In the genomic region with DNA sequence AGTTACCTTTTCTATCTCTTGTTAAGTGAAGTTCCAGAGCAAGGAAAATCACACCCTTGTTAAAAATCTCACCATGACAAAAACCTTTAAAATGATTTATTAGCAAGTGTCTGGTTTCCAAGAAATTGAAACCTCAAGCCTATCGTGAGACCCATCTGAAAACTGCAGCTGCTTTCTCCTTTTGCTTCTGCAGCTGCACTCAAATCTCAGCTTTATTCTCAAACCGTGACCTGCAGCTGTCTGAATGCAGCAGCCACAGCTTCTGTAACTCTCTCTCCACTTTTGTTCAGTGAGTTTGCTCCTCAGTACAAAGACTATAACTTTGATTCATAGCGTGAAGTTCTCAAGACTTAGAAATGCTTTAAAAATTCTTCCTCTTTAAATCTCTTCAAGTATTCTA, we compare ENCODE assay signal across 15 mouse cellular contexts.
DNase-seq lines count a peak whose midpoint lies in the region; ATAC-seq lines count a peak whose summit lies in the region.
"Had no signal": no experiment of that assay in that cellular context is flagged by ENCODE, and none has a peak within 500 bp of the region (broad histone marks: within the 10 kb centered on the region; RNA-seq: fewer than 3 reads in every experiment).

No protein-coding gene starts in this region.

- ATAC-seq in hindbrain, embryonic 14.5 days (ENCODE audit: low FRiP score): no peak
- no peak for ATAC-seq in hindbrain, embryonic 13.5 days (ENCODE audit: low FRiP score)
- ATAC-seq in midbrain, embryonic 14.5 days (ENCODE audit: low FRiP score, low TSS enrichment): no peak
- ATAC-seq in embryonic facial prominence, embryonic 14.5 days (ENCODE audit: low read depth): peak; percentile 68; the same call in 1 of the 2 replicates
- peak; percentile 41; the same call in 1 of the 2 replicates for ATAC-seq in neural tube, embryonic 14.5 days (ENCODE audit: low read depth)

- WGBS in hindbrain, embryonic 14.5 days: 33% methylated on average over 3 of the region's 3 CpGs
- 36% methylated on average over 3 of the region's 3 CpGs for WGBS in hindbrain, embryonic 13.5 days
- 17% methylated on average over 3 of the region's 3 CpGs for WGBS in midbrain, embryonic 14.5 days
- 59% methylated on average over 3 of the region's 3 CpGs for WGBS in midbrain, embryonic 10.5 days
- 41% methylated on average over 3 of the region's 3 CpGs for WGBS in embryonic facial prominence, embryonic 14.5 days
- 22% methylated on average over 3 of the region's 3 CpGs for WGBS in neural tube, embryonic 14.5 days

- H3K4me1 ChIP-seq in hindbrain, embryonic 14.5 days (replicated peaks; ENCODE audit: control insufficient read depth, insufficient read depth, low read length): no peaks in the 10 kb centered on the region
- no peaks in the 10 kb centered on the region for H3K4me1 ChIP-seq in hindbrain, embryonic 13.5 days (replicated peaks)
- no peaks in the 10 kb centered on the region for H3K4me1 ChIP-seq in midbrain, embryonic 14.5 days (ENCODE audit: control insufficient read depth, insufficient read depth, low read length)
- H3K4me1 ChIP-seq in midbrain, embryonic 10.5 days: no peaks in the 10 kb centered on the region
- H3K4me1 ChIP-seq in embryonic facial prominence, embryonic 14.5 days (ENCODE audit: control insufficient read depth, insufficient read depth, low read length): no peaks in the 10 kb centered on the region
- H3K4me1 ChIP-seq in neural tube, embryonic 14.5 days (ENCODE audit: control insufficient read depth, insufficient read depth, low read length): no peaks in the 10 kb centered on the region
- H3K4me1 ChIP-seq: heart, embryonic 13.5 days; stomach, embryonic 15.5 days had no signal

- no peak overlapping the region for H3K4me3 ChIP-seq in hindbrain, embryonic 14.5 days (replicated peaks; ENCODE audit: low read length)
- H3K4me3 ChIP-seq in hindbrain, embryonic 13.5 days: no peak overlapping the region
- H3K4me3 ChIP-seq in midbrain, embryonic 14.5 days (replicated peaks; ENCODE audit: low read depth, low read length): no peak overlapping the region
- H3K4me3 ChIP-seq in midbrain, embryonic 10.5 days: no peak overlapping the region
- H3K4me3 ChIP-seq in embryonic facial prominence, embryonic 14.5 days (ENCODE audit: low read depth, low read length): no peak overlapping the region
- no peak overlapping the region for H3K4me3 ChIP-seq in neural tube, embryonic 14.5 days (ENCODE audit: low read depth, low read length)
- H3K4me3 ChIP-seq: heart, embryonic 13.5 days; stomach, embryonic 15.5 days had no signal

- H3K9ac ChIP-seq in hindbrain, embryonic 14.5 days: no peak overlapping the region
- no peak overlapping the region for H3K9ac ChIP-seq in hindbrain, embryonic 13.5 days
- H3K9ac ChIP-seq in midbrain, embryonic 14.5 days (replicated peaks; ENCODE audit: low read length): no peak overlapping the region
- H3K9ac ChIP-seq in embryonic facial prominence, embryonic 14.5 days (ENCODE audit: low read depth, low read length): no peak overlapping the region
- H3K9ac ChIP-seq in neural tube, embryonic 14.5 days (replicated peaks; ENCODE audit: low read depth, low read length): no peak overlapping the region
- H3K9ac ChIP-seq: heart, embryonic 13.5 days; liver, embryonic 14.5 days; stomach, embryonic 15.5 days had no signal

- H3K27me3 ChIP-seq in hindbrain, embryonic 14.5 days (ENCODE audit: control insufficient read depth, insufficient read depth, low read length): no peaks in the 10 kb centered on the region
- no peaks in the 10 kb centered on the region for H3K27me3 ChIP-seq in hindbrain, embryonic 13.5 days
- H3K27me3 ChIP-seq in midbrain, embryonic 14.5 days (ENCODE audit: control insufficient read depth, insufficient read depth, low read length): no peaks in the 10 kb centered on the region
- H3K27me3 ChIP-seq in midbrain, embryonic 10.5 days (ENCODE audit: low read depth, poor library complexity, severe bottlenecking): no peaks in the 10 kb centered on the region
- H3K27me3 ChIP-seq in embryonic facial prominence, embryonic 14.5 days (replicated peaks; ENCODE audit: control insufficient read depth, insufficient read depth, low read length): no peaks in the 10 kb centered on the region
- no peaks in the 10 kb centered on the region for H3K27me3 ChIP-seq in neural tube, embryonic 14.5 days (ENCODE audit: control insufficient read depth, insufficient read depth, low read length)
- H3K27me3 ChIP-seq: heart, embryonic 13.5 days; stomach, embryonic 15.5 days had no signal

- peak; percentile 20 for DNase-seq in hindbrain, embryonic 14.5 days (ENCODE audit: low spot score)
- DNase-seq in midbrain, embryonic 14.5 days: peak; percentile 35
- DNase-seq in midbrain, embryonic 10.5 days (ENCODE audit: low spot score): no peak
- peak; percentile 85 for DNase-seq in embryonic facial prominence, embryonic 14.5 days (ENCODE audit: low spot score)
- no peak for DNase-seq in cerebellum, postnatal 10 days
- DNase-seq: adrenal gland, postnatal 25 days; cerebellum, adult 8-10 months; heart, postnatal 36 days; kidney, adult 9 months; left cerebral cortex, postnatal 4 days had no signal

- no peaks in the 10 kb centered on the region for H3K9me3 ChIP-seq in hindbrain, embryonic 14.5 days (ENCODE audit: control insufficient read depth, low read length)
- H3K9me3 ChIP-seq in hindbrain, embryonic 13.5 days: no peaks in the 10 kb centered on the region
- no peaks in the 10 kb centered on the region for H3K9me3 ChIP-seq in midbrain, embryonic 14.5 days (ENCODE audit: control insufficient read depth, low read length)
- no peaks in the 10 kb centered on the region for H3K9me3 ChIP-seq in midbrain, embryonic 10.5 days (replicated peaks)
- no peaks in the 10 kb centered on the region for H3K9me3 ChIP-seq in embryonic facial prominence, embryonic 14.5 days (ENCODE audit: control insufficient read depth, low read length)
- no peaks in the 10 kb centered on the region for H3K9me3 ChIP-seq in neural tube, embryonic 14.5 days (ENCODE audit: control insufficient read depth, low read length)
- H3K9me3 ChIP-seq: heart, embryonic 13.5 days; stomach, embryonic 15.5 days had no signal

- no peak overlapping the region for H3K27ac ChIP-seq in hindbrain, embryonic 14.5 days
- H3K27ac ChIP-seq in hindbrain, embryonic 13.5 days: no peak overlapping the region
- H3K27ac ChIP-seq in midbrain, embryonic 14.5 days (replicated peaks; ENCODE audit: low read depth, low read length): no peak overlapping the region
- H3K27ac ChIP-seq in midbrain, embryonic 10.5 days (replicated peaks): no peak overlapping the region
- no peak overlapping the region for H3K27ac ChIP-seq in embryonic facial prominence, embryonic 14.5 days (replicated peaks; ENCODE audit: low read depth, low read length)
- H3K27ac ChIP-seq in neural tube, embryonic 14.5 days (ENCODE audit: low read depth, low read length): no peak overlapping the region
- H3K27ac ChIP-seq: heart, embryonic 13.5 days; liver, embryonic 14.5 days; stomach, embryonic 15.5 days had no signal

- H3K36me3 ChIP-seq in hindbrain, embryonic 14.5 days (replicated peaks; ENCODE audit: control insufficient read depth, insufficient read depth): no peaks in the 10 kb centered on the region
- H3K36me3 ChIP-seq in hindbrain, embryonic 13.5 days: no peaks in the 10 kb centered on the region
- H3K36me3 ChIP-seq in midbrain, embryonic 14.5 days (ENCODE audit: control insufficient read depth, insufficient read depth, low read length): no peaks in the 10 kb centered on the region
- H3K36me3 ChIP-seq in midbrain, embryonic 10.5 days: no peaks in the 10 kb centered on the region
- no peaks in the 10 kb centered on the region for H3K36me3 ChIP-seq in embryonic facial prominence, embryonic 14.5 days (ENCODE audit: control insufficient read depth, insufficient read depth, low read length)
- H3K36me3 ChIP-seq in neural tube, embryonic 14.5 days (ENCODE audit: control insufficient read depth, insufficient read depth, low read length): no peaks in the 10 kb centered on the region
- H3K36me3 ChIP-seq: heart, embryonic 13.5 days; stomach, embryonic 15.5 days had no signal

- H3K4me2 ChIP-seq in hindbrain, embryonic 14.5 days (replicated peaks): no peak overlapping the region
- H3K4me2 ChIP-seq in hindbrain, embryonic 13.5 days: no peak overlapping the region
- H3K4me2 ChIP-seq in midbrain, embryonic 14.5 days (ENCODE audit: low read length): no peak overlapping the region
- H3K4me2 ChIP-seq in embryonic facial prominence, embryonic 14.5 days (ENCODE audit: low read depth, low read length): no peak overlapping the region
- no peak overlapping the region for H3K4me2 ChIP-seq in neural tube, embryonic 14.5 days (ENCODE audit: low read depth, low read length)
- H3K4me2 ChIP-seq: heart, embryonic 13.5 days; stomach, embryonic 15.5 days had no signal

Comparison
In these comparisons a context has a peak if more than half of its experiments do, and no peak if none do; other contexts are left out.
1. DNase-seq: peak in hindbrain, embryonic 14.5 days (single experiment), midbrain, embryonic 14.5 days (single experiment) and embryonic facial prominence, embryonic 14.5 days (single experiment); none in midbrain, embryonic 10.5 days (single experiment) and cerebellum, postnatal 10 days (0 of 2).
2. ATAC-seq: peak in embryonic facial prominence, embryonic 14.5 days (single experiment) and neural tube, embryonic 14.5 days (single experiment); none in hindbrain, embryonic 14.5 days (single experiment), hindbrain, embryonic 13.5 days (single experiment) and midbrain, embryonic 14.5 days (single experiment).